Mouse (Mus musculus) olfactory bulb, adult 2 months (tissue): ENCODE results near the gene Rd3l.

Source experiments
- CTCF ChIP-seq: fragments of 200-500 bp; IDR thresholded peaks from 2 replicates; pipeline ENCODE4 v1.5.1; 2012; ENCODE audit warnings: low read depth, mild to moderate bottlenecking, low read length, moderate library complexity; ENCODE audit not compliant: insufficient read depth
- POLR2A ChIP-seq: fragments of 200-500 bp; IDR thresholded peaks from 2 replicates; pipeline ENCODE4 v1.6.1; 2012; ENCODE audit warnings: mild to moderate bottlenecking, low read depth, low read length, moderate library complexity; ENCODE audit not compliant: insufficient read depth

- TF ChIP-seq CTCF = no peak
- no peak for TF ChIP-seq POLR2A
Observed at GRCm38 (mm10) chr12:111983165-111983564, 2.0 kb upstream of the Rd3l start.
